Mouse (Mus musculus): ENCODE results near the gene Setx.

- TF ChIP-seq POLR2A (IDR thresholded peaks at IDR 0.05; ENCODE audit: low read depth, low read length): no peak
- no peak for TF ChIP-seq CTCF (IDR thresholded peaks at IDR 0.05; ENCODE audit: borderline replicate concordance, insufficient read depth, low read length)
Observed at GRCm38 (mm10) chr2:29086026-29086425, 38.0 kb upstream of the Setx start.

Measured in embryonic fibroblast, embryonic 13.5 days (primary cell).